Mouse (Mus musculus) urinary bladder, postnatal 10 days (tissue): ENCODE data around the gene Mipol1.
"Not testable (repeated sequence)": the region's sequence is repeated elsewhere in the genome, so short reads cannot be mapped to it uniquely, and the experiment has no call there.

ENCODE experiments used
- DNase-seq: peaks from one replicate; pipeline ENCODE4 v3.0.0; 2022; ENCODE audit warnings: low spot score

Mipol1 gene

GRCm38 (mm10) chr12:57230192-57230706 lies at the start of gene Mipol1, which contains the start of gene Prps1l3:
Mipol1 (plus strand) TSS chr12:57230427.
Prps1l3 (plus strand) TSS chr12:57230412.
- peak; percentile 36 for DNase-seq

GRCm38 (mm10) chr12:57184401-57185147 lies 45.7 kb upstream of the Mipol1 start:
- DNase-seq = no peak

GRCm38 (mm10) chr12:57185475-57185874 lies 44.8 kb upstream of the Mipol1 start:
- DNase-seq = no peak

GRCm38 (mm10) chr12:57186126-57186525 lies 44.1 kb upstream of the Mipol1 start:
- DNase-seq = no peak

- DNase-seq = no peak
These were observed 43.2 kb upstream of the Mipol1 start for GRCm38 (mm10) chr12:57187032-57187431.

- no peak for DNase-seq
These were observed 35.6 kb upstream of the Mipol1 start for GRCm38 (mm10) chr12:57194609-57195008.

GRCm38 (mm10) chr12:57196286-57196607 lies 34.0 kb upstream of the Mipol1 start:
- no peak for DNase-seq

GRCm38 (mm10) chr12:57196608-57197362 lies 33.4 kb upstream of the Mipol1 start:
- DNase-seq = no peak

- DNase-seq = no peak
These were observed 32.7 kb upstream of the Mipol1 start, which contains the start of gene Slc25a21 for GRCm38 (mm10) chr12:57197363-57198026. Slc25a21 (minus strand) TSS chr12:57197472.

- DNase-seq = no peak
These were observed 32.0 kb upstream of the Mipol1 start for GRCm38 (mm10) chr12:57198269-57198668.

GRCm38 (mm10) chr12:57199427-57199826 lies 30.8 kb upstream of the Mipol1 start:
- no peak for DNase-seq

GRCm38 (mm10) chr12:57201901-57202300 lies 28.3 kb upstream of the Mipol1 start:
- no peak for DNase-seq

- DNase-seq = no peak
These were observed 25.9 kb upstream of the Mipol1 start for GRCm38 (mm10) chr12:57204276-57204851.

GRCm38 (mm10) chr12:57211353-57212311 lies 18.6 kb upstream of the Mipol1 start:
- DNase-seq = no peak

GRCm38 (mm10) chr12:57212463-57212862 lies 17.8 kb upstream of the Mipol1 start:
- DNase-seq = not testable (repeated sequence)

GRCm38 (mm10) chr12:57226411-57226810 lies 3.8 kb upstream of the Mipol1 start:
- DNase-seq = no peak

- DNase-seq = no peak
These were observed 2.5 kb upstream of the Mipol1 start for GRCm38 (mm10) chr12:57227776-57228175.

GRCm38 (mm10) chr12:57229703-57230102 lies 524 bp upstream of the Mipol1 start:
- DNase-seq = no peak

- no peak for DNase-seq
These were observed 1.1 kb downstream of the Mipol1 start for GRCm38 (mm10) chr12:57231085-57231875.

GRCm38 (mm10) chr12:57233386-57233785 lies 3.2 kb downstream of the Mipol1 start:
- DNase-seq = no peak
